Mouse (Mus musculus) embryonic facial prominence, embryonic 10.5 days (tissue): Measurements from ENCODE around the gene Tom1. TPM values are rescaled to one million over a fixed set of nuclear protein-coding genes. Genes with fewer than 3 reads are reported as not detected.

Source experiments
- DNase-seq: peaks from one replicate; pipeline ENCODE4 v3.0.0-alpha.2; 2017; ENCODE audit warnings: low spot score
- H3K27ac ChIP-seq: fragments of 300-500 bp; sonication (generic); replicated peaks from 2 replicates; pipeline ENCODE4 v1.5.1; 2016; ENCODE audit warnings: mild to moderate bottlenecking
- H3K27me3 ChIP-seq: fragments of 300-500 bp; sonication (generic); replicated peaks from 2 replicates; pipeline ENCODE4 v1.6.1; 2016; ENCODE audit warnings: low read depth, mild to moderate bottlenecking; ENCODE audit not compliant: poor library complexity, severe bottlenecking
- H3K36me3 ChIP-seq: fragments of 300-500 bp; sonication (generic); replicated peaks from 2 replicates; pipeline ENCODE4 v1.6.1; 2016; ENCODE audit warnings: mild to moderate bottlenecking, moderate library complexity
- H3K4me1 ChIP-seq: fragments of 300-500 bp; sonication (generic); 2 replicates; pipeline ENCODE4 v1.6.1; 2016
- H3K4me3 ChIP-seq: fragments of 300-500 bp; sonication (generic); 2 replicates; pipeline ENCODE4 v1.5.1; 2016; ENCODE audit warnings: mild to moderate bottlenecking, moderate library complexity
- H3K9me3 ChIP-seq: fragments of 300-500 bp; sonication (generic); 2 replicates; pipeline ENCODE4 v1.6.1; 2016; ENCODE audit warnings: mild to moderate bottlenecking
- WGBS: fragments of 180-500 bp; shearing (Covaris S2); methylation state at CpG from one replicate; pipeline ENCODE4 v1.1.7; 2016; 5-methylcytosine and 5-hydroxymethylcytosine counted together
- polyA plus RNA-seq: library from polyadenylated mRNA; unstranded; fragments of >200 nt; fragmentation: Nextera tagmentation; extraction: Ambion mirVana; gene quantifications from 2 replicates; pipeline ENCODE4 v1.2.1, GENCODE M21; 2016

Tom1 gene
- polyA plus RNA-seq, 1 experiment from 2014 or later = 32.3 TPM

GRCm38 (mm10) chr8:75109236-75109967, 75.9 kb downstream of the Tom1 start, which contains the start of gene Mcm5:
Gene Mcm5 (plus strand): TSS chr8:75109569.
- under 1% methylated on average over 59 of the region's 59 CpGs for WGBS
- peak within 1 kb of the TSS; percentile 99 for H3K27ac ChIP-seq

DNA sequence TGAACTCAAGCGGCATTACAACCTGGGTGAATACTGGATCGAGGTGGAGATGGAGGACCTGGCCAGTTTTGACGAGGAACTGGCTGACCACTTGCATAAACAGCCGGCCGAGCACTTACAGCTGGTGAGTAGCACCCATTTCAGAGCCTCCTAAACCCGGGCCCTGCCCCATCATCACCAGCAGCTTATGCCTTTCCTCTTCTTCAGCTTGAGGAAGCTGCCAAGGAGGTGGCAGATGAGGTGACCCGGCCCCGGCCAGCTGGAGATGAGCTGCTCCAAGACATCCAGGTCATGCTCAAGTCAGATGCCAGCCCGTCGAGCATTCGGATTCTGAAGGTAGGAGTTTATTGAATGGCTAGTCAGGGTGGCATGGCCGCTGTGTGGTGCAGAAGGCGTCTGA, 76.6 kb downstream of the Tom1 start:
- Histone ChIP-seq H3K36me3 (peaks cover 50% of the 10 kb centered on the region), H3K4me1 (peaks cover 26% of the 10 kb centered on the region), H3K4me3 (peak overlapping the region; percentile 84), H3K9me3 (no peaks in the 10 kb centered on the region), H3K27ac (peak overlapping the region; percentile 99), H3K27me3 (no peaks in the 10 kb centered on the region)
- DNase-seq = no peak
- WGBS = 20% methylated on average over 13 of the region's 13 CpGs

More at GRCm38 (mm10) chr8:75109236-75109967, 75.9 kb downstream of the Tom1 start, which contains the start of gene Mcm5:
- no peaks in the 10 kb centered on the region for H3K27me3 ChIP-seq
- peaks cover 43% of the 10 kb centered on the region for H3K36me3 ChIP-seq
- no peaks in the 10 kb centered on the region for H3K9me3 ChIP-seq
- peak within 1 kb of the TSS; percentile 84 for H3K4me3 ChIP-seq
- peaks cover 26% of the 10 kb centered on the region for H3K4me1 ChIP-seq
- DNase-seq = peak; percentile 98

- Histone ChIP-seq H3K27me3 (no peaks in the 10 kb centered on the region), H3K4me3 (no peak overlapping the region), H3K4me1 (no peaks in the 10 kb centered on the region), H3K27ac (no peak overlapping the region), H3K36me3 (peaks cover 100% of the 10 kb centered on the region), H3K9me3 (no peaks in the 10 kb centered on the region)
- WGBS = 96% methylated on average over 1 of the region's 1 CpGs
- DNase-seq = no peak
Observed at GRCm38 (mm10) chr8:75118505-75118904, 85.0 kb downstream of the Tom1 start.

GRCm38 (mm10) chr8:75119287-75119686, 85.8 kb downstream of the Tom1 start:
- Histone ChIP-seq H3K27me3 (no peaks in the 10 kb centered on the region), H3K4me1 (no peaks in the 10 kb centered on the region), H3K27ac (no peak overlapping the region), H3K9me3 (no peaks in the 10 kb centered on the region), H3K4me3 (no peak overlapping the region), H3K36me3 (peaks cover 100% of the 10 kb centered on the region)
- no peak for DNase-seq
- 96% methylated on average over 2 of the region's 2 CpGs for WGBS

Other genes with a start within 250 kb of the Tom1 start
- not detected in 2 replicates for gene Isx, start 160.5 kb upstream of the Tom1 start, polyA plus RNA-seq
- 46.3 and 46.4 TPM in 2 replicates for gene Hmgxb4, start 40.3 kb upstream of the Tom1 start, polyA plus RNA-seq
- gene Hmox1, start 59.9 kb downstream of the Tom1 start, polyA plus RNA-seq = 20.9 and 21.3 TPM in 2 replicates
- 312 and 340 TPM in 2 replicates for gene Mcm5, start 75.9 kb downstream of the Tom1 start, polyA plus RNA-seq
- 0.06 and 0.51 TPM in 2 replicates for gene Rasd2, start 180.2 kb downstream of the Tom1 start, polyA plus RNA-seq